Mouse (Mus musculus) adrenal gland, postnatal 4 days (tissue): ENCODE data around the gene Rims1. TPM values are rescaled to one million over a fixed set of nuclear protein-coding genes. Genes with fewer than 3 reads are reported as not detected.

ENCODE experiments used
- DNase-seq, 2 experiments: peaks; one replicate each; pipeline ENCODE4 v3.0.0; 2021 to 2022; ENCODE audit warnings: low spot score in 2 of 2, mixed read lengths in 2 of 2
- total RNA-seq, 2 experiments: library from RNA; stranded (reverse); gene quantifications; 2 replicates each; pipeline ENCODE4 v1.2.3; 2021

The Rims1 gene
- total RNA-seq, 2 experiments from 2014 or later = 1.4 to 2.1 TPM

DNA sequence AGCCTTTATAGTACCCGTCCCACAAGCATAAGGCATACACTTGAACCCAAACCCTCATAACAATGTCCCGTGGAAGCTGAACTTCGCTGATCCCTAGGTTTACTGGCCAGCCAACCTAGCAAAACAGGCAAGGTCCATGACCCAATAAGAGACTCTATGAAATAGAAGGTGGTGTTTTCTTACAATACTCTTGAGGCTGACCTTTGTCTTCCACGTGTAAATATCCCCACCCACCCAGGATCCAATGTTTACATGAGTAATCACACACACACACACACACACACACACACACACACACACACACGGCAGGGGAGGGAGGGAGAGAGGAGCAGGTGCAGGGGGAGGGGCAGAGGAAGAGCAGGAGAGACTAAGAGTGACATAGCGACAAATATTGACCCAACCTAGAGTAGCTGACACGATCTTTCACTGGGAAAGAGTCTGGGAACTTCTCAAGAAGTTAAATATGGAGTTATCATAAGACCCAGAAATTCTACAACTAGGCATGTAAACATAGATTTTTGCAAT lies 217.9 kb downstream of the Rims1 start:
- DNase-seq = no peak

DNA sequence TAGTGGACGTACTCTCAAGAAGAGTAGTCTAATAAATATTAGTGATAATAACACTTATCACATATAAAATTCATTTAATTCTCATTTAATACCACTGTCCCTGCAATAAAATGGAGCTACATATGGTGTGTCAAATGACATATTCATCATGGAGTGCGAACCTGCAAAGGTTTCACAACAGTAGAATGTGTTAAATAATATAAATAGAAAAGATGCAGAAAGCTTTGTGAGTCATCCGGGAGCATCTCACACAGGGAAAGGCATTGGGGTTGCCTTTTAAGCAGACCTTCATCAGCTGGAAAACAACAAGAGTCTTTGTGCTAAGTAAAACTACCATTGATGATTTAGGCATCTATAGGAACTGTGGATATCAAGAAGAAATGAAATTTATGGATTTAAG lies 220.2 kb downstream of the Rims1 start:
- DNase-seq = no peak

DNA sequence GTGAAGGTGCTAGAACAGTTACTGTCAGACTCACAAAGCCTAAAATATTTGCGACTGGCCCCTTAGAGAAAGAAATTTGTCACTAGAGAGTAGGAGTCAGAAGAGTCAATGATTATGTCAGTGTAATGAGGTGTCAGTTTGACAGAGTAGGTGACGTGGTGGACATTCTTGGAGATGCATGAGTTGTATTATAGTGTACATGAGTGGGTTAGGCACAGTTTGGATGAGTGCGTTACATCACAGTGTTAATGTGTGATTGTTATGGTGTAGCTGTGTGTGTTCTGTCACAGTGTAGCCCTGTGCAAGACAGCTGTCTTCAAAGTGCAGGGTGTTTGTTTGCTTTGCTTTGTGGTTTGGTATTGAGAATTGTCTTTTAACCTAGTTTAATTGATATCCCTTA lies 226.3 kb downstream of the Rims1 start:
- DNase-seq = no peak

DNA sequence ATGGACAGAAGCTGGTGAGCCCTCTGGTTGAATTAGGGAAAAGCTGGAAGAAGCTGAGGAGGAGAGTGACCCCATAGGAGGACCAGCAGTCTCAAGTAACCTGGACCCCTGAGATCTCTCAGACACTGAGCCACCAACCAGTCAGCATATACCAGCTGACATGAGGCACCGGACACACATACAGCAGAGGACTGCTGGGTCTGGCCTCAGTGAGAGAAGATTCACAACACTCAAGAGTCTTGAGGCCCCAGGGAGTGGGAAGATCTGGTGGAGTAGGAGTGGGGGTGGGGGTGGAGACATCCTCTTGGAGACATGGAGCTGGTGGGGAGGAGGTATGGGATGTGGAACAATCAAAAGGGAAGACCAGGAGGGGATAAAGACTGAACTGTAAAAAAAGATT lies 233.1 kb downstream of the Rims1 start:
- no peak for DNase-seq

DNA sequence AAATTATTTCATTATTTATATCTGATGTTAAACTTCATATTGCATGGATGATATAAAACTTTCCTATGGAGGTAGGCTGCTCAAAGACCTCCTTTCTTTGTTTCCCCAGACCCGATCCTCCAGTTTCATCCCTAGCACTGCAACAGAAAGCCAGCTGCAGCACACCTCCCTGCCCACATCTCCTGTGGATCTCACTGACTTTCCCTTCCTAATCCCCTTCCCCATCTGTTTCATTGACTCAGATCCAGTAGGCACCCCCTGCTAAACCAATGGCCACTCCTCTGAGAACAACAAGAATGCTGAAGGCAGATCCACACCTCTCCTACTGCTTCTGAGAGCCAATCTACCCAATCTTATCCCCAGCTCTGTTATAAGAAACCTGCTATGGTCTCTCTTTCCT lies 259.5 kb downstream of the Rims1 start:
- DNase-seq = no peak

DNA sequence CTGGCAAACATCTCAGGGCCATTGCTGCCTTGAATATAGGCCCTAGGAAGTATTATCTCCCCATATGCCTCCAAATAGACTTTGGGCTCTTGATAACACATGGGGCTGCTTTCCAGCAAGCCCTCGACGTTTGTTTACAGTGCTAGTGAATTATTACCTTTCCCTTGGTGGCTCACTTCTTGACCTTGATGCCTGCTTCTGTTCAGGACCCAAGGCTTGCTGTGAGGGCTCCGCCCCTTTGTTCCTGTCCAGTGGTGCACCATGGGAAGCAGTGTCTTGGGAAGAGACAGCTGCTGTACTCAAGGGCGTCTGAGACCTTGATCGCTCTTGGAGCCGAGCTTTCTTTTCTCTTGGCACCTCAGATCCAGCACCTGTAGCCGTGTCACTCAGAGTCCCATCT lies 267.7 kb downstream of the Rims1 start:
- DNase-seq = no peak

DNA sequence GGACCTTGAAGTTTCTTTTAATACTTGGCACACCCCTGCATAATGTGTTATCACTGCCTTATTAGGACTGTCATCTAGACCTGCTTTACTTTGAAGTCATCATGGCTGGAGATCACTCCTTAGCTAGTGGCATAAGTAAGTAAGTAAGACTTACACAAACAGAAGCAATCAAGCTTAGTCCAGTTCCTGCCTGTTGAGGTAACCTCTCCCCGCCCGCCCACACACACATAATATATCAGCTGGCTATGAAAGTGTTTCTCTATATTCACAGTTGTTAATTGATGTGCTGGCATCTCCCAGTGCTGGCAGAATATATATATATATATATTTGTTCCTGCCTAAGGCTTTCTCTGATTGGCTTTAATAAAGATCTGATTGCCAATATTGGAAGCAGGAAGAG lies 269.0 kb downstream of the Rims1 start:
- DNase-seq = no peak

DNA sequence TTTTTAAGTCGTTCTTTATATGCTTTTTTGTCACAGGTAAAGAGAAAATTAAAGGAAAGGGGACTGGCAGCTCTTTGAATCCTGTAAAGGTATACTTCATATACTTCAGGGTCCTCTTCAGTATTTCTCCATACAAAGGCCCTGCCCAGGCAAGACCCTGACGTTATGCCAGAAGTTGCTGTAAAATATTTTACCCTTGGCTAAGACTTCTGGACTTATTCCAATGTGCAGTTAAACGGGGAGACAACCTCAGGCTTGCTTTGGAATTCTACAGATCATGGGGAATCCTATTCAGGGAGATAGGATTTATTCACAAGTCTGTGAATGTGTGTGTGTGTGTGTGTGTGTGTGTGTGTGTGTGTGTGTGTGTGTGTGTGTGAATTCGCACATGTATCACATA lies 270.7 kb downstream of the Rims1 start:
- DNase-seq = no peak

DNA sequence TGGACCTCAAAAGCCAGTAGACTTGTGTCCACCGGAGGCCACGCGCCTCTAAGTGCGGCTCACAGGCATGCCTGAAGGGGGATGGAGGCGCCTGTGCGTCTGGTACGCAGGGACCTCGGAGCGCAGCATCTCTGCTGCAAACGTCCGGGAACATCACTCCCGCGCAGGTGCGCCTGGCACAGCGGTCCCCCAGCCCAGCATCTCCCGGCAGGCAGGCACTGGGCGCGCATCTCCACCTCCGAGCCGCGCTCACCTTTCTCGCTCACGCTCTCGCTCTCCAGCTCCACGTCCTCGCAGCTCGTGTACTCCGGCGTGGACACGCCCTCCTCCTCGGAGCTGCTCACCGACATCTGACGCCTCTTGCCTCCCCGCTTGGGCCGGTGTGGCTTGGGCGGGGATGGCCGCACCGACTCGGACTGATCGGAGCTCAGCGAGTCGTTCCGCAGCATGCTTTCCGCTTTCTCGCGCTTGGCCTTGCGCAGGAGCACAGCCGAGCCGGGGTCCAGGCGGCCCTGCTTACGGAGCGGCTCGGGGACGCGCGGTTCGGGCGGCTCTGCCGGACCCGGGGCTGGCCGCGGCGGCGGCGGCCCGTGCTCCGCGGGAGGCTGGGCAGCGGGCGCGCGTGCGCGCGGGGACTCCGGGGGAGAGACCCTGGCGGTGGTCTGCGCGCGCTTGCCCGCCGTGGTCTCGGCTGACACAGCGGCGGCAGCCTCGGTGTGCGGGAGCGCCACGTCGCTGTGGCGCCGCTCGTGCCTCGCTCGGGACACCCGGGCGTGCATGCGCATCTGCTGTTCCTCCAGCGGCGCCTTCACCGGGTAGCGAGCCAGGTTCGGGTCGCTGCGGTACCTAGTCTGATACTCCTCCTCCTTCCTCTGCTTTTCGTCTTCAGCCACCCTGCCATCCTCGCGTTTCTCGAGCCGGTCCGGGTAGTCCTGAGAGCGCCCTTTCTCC lies 272.4 kb downstream of the Rims1 start:
- DNase-seq = no peak

DNA sequence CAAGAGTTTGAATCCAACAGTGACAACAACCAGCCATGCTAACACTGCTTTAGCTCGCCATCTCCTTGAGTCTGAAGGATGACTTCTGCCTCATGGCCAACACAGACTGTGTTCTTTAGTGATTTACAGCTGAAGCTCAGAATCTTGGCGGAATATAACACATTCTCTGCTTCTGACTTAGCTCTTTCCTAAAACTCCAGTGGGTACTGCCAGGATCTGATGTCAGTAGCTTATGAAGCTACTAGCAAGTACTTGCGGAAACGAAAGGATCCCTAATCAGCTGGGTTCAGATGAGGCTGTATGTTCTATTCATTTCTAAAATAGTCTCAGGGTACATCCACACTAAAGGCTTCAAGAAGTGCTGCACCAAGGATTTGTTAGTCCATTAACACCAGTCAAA lies 290.7 kb downstream of the Rims1 start:
- no peak for DNase-seq

DNA sequence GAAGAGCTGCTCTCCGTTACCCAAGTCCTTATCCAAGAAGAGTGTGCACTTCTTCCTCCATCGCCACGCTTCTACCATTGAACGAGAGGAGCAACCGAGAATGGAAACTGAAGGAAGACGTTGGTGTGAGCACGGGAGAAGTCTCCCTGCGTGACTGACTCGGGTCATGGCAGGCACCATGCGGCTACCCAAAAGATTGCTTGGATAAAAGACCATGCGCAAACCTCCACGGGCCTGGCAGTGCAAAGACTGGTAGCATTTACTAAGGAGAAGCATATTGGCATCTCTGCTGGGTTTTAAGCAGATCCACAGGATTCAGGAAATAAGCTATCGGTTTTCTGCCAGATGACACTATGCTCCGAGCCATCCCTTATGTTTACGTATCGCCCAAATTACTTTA lies 293.4 kb downstream of the Rims1 start:
- no peak for DNase-seq

DNA sequence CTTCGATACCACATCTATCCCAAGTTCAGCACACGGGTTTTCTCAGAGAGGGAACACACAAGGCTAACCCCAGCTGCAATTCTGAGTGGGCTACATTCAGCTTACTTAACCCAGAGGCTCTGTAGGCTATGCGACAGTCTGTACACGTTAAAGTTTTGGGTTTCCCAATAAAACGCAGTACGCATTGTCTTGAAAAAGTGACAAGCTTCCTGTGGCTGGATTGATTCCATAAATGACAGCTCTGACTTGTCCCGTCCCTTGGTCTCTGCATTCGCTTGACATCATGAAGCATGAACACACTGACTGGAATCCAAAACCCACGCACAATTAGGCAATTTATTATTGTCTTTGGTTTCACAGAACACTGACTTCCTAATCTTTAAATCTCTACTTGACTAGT lies 294.2 kb downstream of the Rims1 start:
- DNase-seq = no peak

DNA sequence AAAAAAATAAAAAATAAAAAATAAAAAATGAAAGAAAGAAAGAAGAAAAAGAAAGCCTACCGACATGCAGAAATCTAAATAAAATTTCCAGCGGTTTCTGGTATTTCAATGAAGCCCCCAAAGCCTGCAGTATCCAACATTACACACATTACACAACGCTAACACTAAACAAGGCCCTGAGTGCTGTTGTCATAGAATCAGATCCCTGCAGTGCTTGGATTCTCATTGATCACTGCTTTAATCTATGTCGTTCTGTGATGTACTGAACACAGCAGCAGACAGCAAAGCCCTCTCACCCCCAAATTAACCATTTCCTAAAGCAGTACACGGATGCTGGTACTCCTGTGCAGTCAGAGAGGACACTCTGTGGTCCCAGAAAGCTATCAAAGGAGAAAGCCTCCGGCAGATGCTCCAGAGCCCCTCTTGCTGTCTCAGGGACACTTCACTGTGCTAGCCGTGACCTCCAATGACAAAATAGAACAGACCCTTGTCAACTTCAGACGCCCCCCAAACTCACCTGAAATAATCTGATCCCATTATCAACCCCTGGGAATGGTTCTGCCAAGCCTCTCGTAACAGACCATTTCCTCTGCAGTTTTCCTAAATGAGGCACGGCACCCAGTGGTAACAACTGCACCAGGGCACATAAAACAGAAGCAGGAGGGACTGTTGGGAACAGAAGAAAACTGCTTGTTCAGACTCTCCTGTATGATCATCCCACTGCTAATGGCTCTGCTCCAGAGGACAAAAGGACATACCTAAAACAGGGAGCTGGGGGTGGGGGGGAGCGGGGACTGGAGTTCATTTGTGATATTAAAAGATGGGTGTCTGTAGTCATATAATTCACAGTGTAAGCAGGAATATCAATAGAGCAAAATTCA lies 296.8 kb downstream of the Rims1 start:
- no peak for DNase-seq

DNA sequence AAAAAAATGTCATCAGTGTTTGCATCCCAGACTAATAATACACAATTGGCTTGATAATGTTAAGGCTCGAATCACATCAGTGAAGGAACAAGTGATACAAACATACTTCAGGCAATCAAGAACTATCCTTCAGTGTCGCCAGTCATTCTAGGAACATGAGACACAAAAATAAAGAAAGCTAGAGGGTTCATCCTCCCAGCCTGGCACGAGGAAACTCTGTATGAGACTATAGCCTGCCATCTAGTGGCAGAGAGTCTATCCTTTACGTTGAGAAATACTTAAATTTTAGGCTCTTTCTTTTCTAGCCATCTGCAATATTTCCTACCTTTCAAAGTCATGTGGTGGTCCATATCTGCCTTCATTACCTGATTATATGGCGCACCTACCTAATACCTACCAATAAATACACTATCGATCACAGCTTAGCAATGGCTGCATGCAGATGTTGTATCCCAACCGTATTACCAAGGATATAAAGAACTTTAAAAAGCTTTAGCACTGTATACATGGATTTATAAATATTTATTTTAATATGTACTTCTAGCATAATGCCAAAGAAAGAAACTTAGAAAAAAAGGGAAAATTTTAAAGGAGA lies 318.4 kb downstream of the Rims1 start:
- no peak for DNase-seq

DNA sequence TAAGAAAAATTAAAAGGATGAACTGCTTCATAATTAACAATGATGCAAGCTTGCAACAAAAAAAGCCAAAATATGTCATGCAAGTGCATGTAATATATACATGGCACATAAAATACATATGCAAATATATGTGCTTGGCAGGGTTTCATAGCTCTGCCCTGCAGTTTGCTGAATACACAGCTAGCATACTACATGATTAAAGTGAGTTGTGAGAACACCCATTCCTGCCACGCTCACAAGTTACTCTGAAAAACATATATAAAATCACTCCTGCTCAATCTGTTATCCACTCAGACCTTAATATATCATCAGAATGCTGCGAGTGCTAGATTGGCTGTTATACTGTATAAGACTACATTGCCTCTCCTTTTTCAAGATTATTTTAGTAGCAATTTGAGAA lies 329.6 kb downstream of the Rims1 start:
- DNase-seq = no peak

DNA sequence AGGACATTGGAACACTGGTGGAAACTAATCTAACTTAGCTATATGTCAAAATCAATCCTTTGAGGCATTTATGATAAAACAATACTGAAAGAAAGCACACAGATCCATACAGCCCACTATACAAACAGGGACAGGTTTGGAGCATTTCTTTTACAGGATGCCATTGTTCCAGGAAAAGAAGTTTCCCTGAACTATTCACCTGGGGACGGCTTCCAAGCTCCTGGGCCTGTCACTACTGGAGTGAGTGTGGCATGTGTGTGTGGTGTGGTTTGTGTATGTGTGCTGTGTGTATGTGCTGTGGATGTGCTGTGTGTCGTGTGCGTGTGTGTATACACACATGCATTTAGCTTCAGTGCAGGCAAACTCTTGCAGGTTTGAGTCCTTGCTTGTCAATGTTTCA lies 338.8 kb downstream of the Rims1 start:
- no peak for DNase-seq

DNA sequence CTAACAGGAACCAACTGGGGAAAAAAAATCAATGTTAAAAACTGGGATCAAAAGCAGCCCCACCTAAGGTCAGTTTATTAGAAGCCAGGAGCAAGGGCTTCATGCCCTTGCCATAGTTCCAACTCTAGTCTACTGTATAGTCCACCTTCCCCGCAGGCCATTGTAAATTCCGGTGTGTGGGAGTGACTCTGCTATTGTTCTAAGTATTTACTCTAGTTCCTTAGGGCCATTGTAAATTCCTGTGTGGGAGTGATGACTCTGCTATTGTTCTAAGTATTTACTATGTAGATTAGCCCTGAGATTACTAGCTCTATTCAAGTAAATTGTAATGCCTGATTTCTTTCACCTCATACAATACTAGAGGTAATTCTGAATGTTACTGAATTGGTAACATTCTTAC lies 339.2 kb downstream of the Rims1 start:
- DNase-seq = no peak

DNA sequence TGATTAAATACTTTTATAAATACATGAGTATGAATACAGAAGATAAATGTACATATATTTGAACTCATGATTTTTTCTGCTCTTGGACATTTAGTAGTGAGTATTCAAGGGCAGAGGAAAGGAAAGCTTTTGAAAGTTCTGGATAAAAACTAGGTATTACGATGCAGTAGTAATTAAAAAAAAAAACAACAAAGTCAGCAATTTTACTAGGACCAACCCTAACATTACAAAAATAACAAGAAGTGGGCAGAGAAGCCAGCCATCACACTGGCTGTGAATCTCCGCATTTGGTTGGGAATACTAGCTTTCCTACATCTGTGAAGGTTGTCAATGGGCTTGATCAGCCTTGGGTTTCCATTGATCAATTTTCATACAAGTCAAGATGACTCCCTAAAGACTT lies 381.8 kb downstream of the Rims1 start:
- no peak for DNase-seq

DNA sequence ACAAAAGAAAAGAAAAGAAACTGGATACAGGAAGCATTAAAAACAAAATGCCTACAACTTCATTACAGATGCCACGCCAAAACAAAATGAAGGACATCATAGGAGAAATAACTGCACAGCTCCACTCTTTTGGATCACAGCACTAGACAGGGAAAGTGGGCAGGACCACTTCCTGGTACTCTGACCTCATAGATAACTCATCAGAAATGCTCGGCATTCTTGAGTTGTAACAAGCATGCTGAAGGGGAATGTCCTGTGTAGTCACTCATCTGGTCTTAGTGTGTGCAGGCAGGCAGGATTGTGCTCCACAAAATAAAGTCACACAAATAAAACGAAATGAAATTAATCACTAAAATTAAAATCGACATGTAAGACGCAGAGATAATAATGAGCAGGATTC lies 383.7 kb downstream of the Rims1 start:
- DNase-seq = no peak

DNA sequence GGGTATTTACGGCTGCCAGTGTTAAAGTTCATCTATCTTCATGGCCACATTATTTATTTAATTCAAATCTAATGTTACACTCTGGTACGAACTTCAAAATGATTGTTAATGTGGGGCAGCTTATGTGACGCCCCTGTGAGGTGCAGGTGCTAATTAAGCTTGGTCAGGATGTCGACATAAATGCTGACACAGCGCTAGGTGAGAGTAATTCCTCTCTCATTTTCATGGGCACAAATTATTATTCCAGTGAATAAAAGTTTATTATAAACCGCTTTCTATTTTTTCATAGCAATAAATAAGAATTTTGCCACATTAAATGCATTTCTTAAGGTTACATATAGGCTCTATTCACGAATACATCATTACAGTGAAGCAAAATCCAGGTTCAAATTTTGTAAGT lies 395.6 kb downstream of the Rims1 start:
- DNase-seq = no peak

DNA sequence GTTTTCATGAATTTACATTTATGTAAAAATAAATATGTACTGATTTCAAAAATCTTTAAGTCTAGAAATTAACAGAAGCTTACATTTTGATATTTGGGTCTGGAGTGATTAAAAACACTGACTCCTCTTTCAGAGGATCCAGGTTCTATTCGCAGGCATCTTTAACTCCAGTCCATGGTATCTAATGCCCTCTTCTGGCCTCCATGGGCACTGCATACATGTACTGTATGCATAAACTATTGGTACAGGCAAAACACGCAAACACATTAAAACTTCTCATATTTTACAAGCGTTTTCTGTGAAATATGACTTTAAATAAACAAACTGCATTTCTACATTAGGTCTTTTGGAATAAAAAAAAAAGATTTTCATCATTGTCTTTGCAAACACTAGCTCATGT lies 419.4 kb downstream of the Rims1 start:
- DNase-seq = no peak

DNA sequence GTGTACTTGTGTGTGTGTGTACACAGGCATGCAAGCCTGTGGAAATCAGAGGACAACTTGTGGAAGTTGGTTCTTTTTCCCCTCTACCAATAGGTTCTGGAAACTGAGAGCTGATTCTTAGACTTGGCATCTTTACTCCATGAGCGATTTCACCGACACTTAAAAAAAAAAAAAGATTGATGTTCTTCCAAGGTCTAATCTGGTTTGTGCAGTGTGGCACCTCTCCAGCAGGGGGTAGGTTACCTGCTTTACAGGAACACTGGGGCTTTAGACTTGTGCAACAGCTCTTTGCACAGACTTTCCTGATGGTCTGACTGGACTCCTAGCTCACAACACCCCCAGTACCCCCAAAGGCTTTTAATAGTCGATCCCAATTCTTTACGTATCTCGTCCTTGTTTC lies 428.1 kb downstream of the Rims1 start:
- DNase-seq = no peak
